Mouse (Mus musculus) spleen, postnatal 36 days (tissue): ENCODE measurements around the gene Tnfsf15.
A peak's percentile ranks its signal among the peaks of the same experiment; 100 is the strongest.

ENCODE experiments used
- DNase-seq, 2 experiments: peaks; one replicate each; pipeline ENCODE4 v3.0.0; 2022; ENCODE audit warnings: low spot score in 2 of 2, mixed read lengths in 1 of 2

Tnfsf15 gene

GRCm38 (mm10) chr4:63742101-63742500 lies 2.8 kb downstream of the Tnfsf15 start:
- DNase-seq = no peak

DNA sequence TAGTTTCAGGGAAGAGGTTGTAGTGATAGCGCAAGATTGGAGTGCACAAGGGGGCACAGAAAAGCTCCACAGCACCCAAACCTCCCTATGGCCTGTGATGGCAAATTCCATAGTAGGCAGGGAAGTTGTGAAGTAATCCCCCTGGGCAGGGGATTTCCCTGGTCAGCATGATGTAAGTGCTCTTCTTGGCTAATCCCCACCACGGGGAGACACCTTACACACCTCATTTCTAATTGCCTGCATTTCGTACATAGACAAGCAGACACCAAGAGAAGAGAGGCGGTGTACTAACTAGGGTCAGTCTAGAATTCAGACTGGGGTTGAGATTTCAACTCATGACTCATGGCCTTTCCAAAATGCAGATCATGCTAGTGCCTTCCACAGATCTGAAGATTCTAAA lies 4.2 kb downstream of the Tnfsf15 start:
- no peak for DNase-seq

- DNase-seq = no peak
Observed at GRCm38 (mm10) chr4:63740001-63740400, 4.9 kb downstream of the Tnfsf15 start.

- no peak for DNase-seq
Observed at GRCm38 (mm10) chr4:63739524-63739923, 5.4 kb downstream of the Tnfsf15 start.

GRCm38 (mm10) chr4:63738364-63738997 lies 6.4 kb downstream of the Tnfsf15 start:
- no peak for DNase-seq

DNA sequence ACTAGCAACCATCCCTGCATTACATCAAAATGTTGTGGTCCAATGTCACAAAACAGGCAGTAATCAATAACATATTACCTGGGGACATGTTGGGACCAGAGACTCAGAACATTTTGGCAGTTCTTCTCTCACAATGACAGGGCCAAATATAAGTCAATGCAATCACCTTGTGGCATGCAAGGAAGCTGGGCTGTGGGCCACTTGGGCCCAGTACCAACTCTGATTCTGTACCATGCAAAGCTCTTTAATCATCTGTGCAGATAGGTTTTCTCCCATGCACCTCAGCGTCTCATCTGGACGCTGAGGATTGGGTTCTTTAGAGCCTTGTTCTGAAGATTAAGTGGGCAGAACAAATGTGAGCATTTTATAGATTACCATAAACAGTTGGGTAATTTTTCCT lies 13.6 kb downstream of the Tnfsf15 start:
- no peak for DNase-seq

DNA sequence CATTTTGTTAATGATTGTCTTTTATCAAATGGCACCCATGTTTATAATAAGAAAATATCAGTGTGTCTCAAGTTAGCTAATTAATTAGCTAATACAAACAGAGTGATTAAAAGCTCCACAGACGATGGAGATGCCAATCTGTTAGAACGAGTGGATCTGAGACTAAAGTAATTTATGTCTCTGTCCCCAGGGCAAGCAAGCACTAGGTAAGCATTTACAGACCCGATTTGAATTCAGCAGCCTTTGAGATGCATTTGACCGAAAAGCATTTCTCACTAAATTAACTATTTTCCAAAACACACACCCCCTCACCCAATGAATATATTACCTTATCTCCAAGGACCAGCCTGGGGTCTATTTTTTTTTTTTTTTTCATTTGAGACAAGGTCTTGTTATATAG lies 18.2 kb downstream of the Tnfsf15 start:
- DNase-seq = no peak

- DNase-seq = no peak
Observed at GRCm38 (mm10) chr4:63725981-63726380, 18.9 kb downstream of the Tnfsf15 start.

GRCm38 (mm10) chr4:63717922-63718643 lies 26.8 kb downstream of the Tnfsf15 start:
- peak in 1 of 2 experiments; percentile 6 for DNase-seq

DNA sequence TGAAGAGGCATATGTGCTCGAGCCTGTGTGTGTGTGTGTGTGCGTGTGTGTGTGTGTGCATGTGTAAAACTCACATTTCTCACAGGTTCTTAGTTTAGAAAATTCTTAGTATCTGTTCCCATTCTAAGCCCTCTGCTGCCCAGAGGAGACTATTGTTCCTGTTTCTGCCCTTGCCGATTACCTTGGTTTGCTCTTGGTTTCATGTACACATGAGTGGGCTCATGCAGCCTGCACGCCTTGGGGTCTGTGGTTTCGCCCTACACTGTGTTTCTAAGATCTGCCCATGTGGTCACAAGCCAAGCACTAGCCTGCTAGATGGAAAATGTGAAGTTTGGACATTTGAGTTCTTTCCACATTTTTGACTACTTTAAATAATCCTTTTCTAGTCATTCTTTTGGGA lies 33.0 kb downstream of the Tnfsf15 start:
- DNase-seq = peak; percentile 12

DNA sequence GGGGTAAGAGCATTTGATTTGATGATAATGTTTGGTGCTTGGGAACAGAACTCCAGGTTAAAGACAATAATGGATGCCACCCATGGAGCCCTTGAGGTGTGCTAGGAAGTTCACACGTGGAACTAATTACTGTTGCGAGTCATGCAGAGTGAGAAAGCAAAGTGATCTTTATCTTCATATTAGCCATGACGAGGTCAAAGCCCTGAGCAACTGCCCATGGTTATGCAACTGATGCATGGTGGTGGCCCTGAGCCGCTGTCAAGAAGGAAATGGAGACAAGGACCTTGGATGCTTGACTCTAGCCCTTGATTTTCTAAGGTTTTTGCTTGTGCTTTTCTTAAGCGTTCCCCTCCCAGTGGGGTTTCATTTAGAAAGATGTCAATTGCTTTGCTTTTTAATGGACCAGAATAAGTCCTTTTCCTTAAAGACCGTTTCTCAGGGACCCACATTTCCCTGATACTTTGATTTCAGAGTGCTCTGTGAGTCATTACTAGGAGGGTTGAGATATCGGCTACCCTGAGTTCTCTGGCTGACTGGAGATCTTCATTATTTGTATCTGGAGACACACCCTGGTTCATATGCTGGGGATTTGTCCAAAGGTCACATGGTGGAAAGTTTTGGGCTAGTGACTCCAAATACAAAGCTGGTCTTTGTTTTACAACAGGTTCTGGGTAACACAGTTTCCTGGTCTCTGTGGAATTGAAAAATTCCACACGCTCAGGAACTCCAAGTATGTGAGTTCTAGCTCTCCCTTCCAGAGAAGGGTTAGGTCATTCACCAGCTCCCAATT lies 34.3 kb downstream of the Tnfsf15 start:
- no peak for DNase-seq

GRCm38 (mm10) chr4:63706279-63706971 lies 38.5 kb downstream of the Tnfsf15 start:
- DNase-seq = no peak

DNA sequence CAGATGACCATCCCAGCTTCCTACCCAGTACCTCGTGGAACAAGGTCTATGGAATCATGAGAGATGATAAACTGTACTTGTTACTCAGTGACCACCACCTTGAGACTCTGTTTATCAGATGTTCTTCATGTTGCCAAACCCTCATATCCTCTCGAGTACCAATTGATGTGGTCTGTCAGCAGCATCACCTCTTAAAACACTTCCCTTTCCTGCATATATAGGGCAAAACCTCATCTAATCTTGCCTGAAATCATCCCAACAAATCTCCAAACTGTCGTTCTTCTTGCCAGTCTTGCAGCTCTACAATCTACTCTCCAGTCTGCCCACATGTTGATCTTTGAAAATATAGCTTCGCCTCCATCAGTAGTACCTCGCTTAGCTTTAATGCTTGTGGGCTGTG lies 40.7 kb downstream of the Tnfsf15 start:
- DNase-seq = no peak

- no peak for DNase-seq
Observed at GRCm38 (mm10) chr4:63703686-63704085, 41.2 kb downstream of the Tnfsf15 start.

DNA sequence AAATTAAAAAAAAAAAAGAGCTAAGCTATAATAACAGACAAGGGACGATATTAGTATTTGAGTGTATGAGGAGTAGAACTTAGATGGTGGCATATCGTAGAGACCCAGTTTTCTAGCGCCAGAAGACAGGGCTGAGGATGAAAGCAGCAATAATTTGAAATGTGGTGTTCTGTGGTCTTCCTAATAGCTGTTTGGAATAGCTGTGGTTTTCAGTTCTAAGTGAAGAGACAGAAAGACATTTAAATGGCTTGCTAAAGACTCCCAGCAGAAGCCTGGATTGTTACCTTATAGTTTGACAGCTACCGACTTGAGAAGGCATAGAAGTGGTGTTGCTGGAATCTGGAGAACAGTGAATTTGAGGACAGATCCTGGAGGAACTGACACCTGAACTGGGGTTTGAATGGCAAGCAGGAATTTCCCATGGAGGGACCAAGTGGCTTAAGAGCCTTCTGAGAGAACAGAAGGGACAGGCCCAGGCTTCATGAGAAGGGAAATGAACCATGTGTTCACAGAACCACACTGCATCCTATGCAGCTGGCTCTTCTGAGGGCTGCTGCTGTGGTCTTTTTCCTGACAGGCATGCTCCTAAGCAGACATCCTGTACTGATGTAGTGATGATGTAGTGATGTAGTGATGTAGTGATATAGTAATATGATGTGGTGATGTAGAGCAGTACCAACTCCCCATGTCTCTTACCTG lies 42.8 kb downstream of the Tnfsf15 start:
- DNase-seq = no peak

DNA sequence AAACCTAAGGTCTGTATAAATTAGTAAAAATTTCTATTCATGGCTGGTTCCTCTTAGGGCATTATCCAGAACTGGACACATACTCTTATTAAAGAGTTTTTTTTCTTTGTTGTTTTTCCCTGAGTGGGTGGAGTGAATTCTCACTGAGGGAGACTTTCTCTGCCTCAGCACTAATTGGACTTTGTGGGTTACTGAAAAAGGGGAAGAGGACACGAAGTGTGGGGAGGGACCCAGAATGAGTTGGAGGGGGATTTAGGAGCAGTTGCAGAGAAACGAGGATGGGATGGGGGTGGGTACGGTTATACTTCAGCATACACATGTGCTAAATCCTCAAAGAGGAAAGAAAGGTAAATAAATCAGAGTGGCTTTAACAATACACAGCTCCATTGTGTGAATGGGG lies 45.2 kb downstream of the Tnfsf15 start:
- no peak for DNase-seq

- DNase-seq = no peak
Observed at GRCm38 (mm10) chr4:63696921-63697320, 48.0 kb downstream of the Tnfsf15 start.

- no peak for DNase-seq
Observed at GRCm38 (mm10) chr4:63692351-63692750, 52.6 kb downstream of the Tnfsf15 start.

GRCm38 (mm10) chr4:63687429-63687828 lies 57.5 kb downstream of the Tnfsf15 start:
- DNase-seq = no peak

DNA sequence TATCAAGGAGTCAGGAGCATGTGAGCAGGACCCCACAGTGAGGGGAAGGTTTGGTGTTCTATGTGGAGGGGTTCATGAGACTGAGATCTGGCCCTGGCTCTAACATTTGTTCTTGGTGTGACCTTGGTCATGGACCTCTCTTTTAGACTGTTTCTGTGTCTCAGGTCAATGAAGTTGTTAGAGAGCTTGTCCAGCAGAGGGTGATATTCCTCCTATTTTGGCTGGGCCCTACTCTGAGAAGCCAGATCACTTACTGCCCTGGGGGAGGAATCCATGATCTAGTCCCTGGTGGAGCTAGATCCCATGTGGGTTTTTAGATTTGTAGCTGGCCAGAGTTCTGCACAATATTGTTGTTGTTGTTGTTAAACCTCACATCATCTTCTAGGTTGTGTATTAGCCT lies 58.8 kb downstream of the Tnfsf15 start:
- peak; percentile 15 to 25 for DNase-seq

GRCm38 (mm10) chr4:63685253-63685525 lies 59.7 kb downstream of the Tnfsf15 start:
- no peak for DNase-seq
